Mouse (Mus musculus): Measurements from ENCODE around the gene 5330417C22Rik.

5330417C22Rik gene

GRCm38 (mm10) chr3:108528489-108528888, 7.8 kb downstream of the 5330417C22Rik start:
- DNase-seq, result no peak

GRCm38 (mm10) chr3:108523415-108523814, 12.9 kb downstream of the 5330417C22Rik start:
- DNase-seq, result no peak

- no peak for DNase-seq
Observed at GRCm38 (mm10) chr3:108518276-108518675, 18.1 kb downstream of the 5330417C22Rik start.

- DNase-seq, result no peak
Observed at GRCm38 (mm10) chr3:108513465-108513864, 22.9 kb downstream of the 5330417C22Rik start.

- no peak for DNase-seq
Observed at GRCm38 (mm10) chr3:108510716-108511483, 25.4 kb downstream of the 5330417C22Rik start.

GRCm38 (mm10) chr3:108510156-108510555, 26.2 kb downstream of the 5330417C22Rik start:
- no peak for DNase-seq

DNA sequence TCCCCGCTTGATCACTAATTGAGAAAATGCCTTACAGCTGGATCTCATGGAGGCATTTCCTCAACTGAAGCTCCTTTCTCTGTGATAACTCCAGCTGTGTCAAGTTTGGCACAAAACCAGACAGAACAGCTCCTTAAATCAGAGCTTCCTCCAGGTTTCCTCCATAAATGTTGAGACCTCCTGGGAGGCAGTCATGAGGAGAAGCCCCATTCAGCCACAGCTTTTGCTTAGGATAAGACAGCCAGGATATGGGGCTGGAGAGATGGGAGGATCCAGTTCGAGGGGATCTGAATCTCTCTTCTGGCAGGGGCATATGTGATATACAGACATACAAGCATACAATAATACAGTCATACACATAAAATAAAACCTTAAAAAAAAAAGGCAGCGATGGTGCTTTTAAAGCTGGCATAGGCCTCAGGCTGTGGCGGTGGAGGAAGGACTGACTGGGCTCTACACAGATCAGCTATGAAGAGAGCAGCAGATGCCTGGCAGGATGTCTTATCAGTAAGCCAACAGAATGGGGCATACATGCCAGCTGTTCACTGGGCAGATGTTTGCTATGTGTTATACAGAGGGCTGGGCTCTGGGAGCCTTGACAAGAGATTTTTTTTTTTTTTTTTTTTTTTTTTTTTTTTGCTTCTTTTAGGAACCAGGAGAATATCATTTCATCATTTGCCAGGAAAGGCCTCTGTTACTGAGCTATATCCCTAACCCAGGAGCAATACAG, 27.4 kb downstream of the 5330417C22Rik start:
- DNase-seq, result no peak

- no peak for DNase-seq
Observed at GRCm38 (mm10) chr3:108503908-108504307, 32.4 kb downstream of the 5330417C22Rik start.

- peak; percentile 12 for DNase-seq
Observed at GRCm38 (mm10) chr3:108501411-108501810, 34.9 kb downstream of the 5330417C22Rik start.

DNA sequence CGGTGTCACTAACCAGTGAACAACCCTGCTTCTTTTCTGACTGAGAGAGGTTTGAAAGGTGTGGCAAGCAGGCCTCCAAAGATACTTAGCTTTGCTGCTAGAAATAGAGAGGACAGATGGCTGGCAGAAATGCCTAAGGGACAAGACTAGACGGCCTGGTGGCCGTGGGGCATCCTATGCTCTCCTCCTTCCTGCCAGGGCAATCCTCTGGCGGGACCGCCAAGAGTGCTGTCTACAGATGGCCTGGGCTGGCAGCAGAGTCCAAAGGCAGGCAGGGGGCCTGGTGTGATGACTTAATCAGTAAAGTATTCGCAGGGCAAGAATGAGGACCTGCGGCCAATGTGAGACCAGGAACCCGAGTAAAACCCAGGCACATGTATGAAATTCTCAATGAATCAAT, 36.5 kb downstream of the 5330417C22Rik start:
- peak; percentile 55 for DNase-seq

GRCm38 (mm10) chr3:108497602-108498001, 38.7 kb downstream of the 5330417C22Rik start:
- no peak for DNase-seq

GRCm38 (mm10) chr3:108495486-108495885, 40.9 kb downstream of the 5330417C22Rik start:
- no peak for DNase-seq

DNA sequence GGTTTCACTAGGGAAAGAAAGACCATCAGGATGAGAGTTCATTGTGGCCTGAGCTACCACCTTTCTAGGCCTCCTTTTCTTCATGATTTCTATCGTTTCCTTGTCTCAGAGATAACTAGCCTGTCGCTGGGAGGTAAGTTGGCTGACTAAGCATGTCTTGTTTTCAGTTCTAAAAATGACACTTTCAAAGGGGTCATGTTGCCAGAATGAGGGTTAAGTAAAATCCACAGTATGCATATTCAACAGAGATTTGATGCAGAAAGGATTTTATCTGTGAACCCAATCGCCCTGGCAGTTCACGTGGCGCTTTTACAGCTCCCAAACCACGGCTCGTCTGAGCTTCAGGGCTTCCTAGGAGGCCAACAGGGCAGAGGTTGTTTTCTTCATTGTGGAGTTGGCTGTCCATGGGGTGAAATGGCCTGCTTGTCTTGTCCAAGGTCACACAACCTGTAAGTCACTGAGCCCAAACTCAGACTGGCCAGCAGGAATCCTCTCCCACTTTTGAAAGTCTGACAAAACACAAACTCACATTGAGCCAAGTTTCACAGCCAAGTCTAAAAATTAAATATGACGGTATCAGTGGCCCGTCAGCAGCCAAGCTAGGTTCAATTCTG, 41.4 kb downstream of the 5330417C22Rik start:
- peak; percentile 6 for DNase-seq

- DNase-seq, result no peak
Observed at GRCm38 (mm10) chr3:108489968-108490367, 46.4 kb downstream of the 5330417C22Rik start.

DNA sequence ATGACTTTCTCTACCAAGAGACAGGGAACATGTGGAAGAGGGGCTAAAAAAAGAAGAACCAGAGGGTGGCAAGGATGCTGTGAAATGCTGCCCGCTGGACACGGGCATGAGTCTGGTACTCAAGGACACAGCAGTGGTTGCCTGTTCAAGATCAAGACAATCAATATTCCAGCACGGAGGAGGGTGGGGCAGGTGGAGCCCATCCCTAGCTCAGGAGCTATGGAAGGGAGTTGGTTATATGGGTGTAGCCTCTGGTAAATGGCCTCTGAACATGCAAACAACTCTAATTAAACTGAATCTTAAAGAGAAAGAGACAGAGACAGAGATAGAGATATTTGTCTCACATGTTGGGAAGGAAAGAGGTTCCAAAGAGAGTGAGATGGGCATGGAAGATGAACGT, 51.6 kb downstream of the 5330417C22Rik start:
- DNase-seq, result no peak

DNA sequence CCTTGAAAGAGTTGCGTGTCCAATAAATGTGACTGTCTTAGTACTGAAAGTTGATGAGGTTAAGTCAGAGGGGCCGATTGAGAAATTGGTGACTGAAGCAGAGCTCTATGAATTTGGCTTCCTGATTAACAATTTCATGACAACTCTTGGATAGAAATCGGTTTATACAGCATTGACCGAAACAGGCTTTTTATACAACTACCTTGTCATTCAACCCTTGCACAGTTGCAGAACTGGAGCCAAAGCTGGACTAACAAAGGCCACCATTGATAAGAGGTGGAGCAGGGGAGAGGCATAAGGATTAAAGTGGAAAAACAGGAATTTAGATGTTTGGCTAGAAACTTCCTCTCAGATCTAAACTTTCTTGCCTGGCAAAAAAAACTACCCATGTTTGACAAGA, 57.5 kb downstream of the 5330417C22Rik start:
- no peak for DNase-seq

DNA sequence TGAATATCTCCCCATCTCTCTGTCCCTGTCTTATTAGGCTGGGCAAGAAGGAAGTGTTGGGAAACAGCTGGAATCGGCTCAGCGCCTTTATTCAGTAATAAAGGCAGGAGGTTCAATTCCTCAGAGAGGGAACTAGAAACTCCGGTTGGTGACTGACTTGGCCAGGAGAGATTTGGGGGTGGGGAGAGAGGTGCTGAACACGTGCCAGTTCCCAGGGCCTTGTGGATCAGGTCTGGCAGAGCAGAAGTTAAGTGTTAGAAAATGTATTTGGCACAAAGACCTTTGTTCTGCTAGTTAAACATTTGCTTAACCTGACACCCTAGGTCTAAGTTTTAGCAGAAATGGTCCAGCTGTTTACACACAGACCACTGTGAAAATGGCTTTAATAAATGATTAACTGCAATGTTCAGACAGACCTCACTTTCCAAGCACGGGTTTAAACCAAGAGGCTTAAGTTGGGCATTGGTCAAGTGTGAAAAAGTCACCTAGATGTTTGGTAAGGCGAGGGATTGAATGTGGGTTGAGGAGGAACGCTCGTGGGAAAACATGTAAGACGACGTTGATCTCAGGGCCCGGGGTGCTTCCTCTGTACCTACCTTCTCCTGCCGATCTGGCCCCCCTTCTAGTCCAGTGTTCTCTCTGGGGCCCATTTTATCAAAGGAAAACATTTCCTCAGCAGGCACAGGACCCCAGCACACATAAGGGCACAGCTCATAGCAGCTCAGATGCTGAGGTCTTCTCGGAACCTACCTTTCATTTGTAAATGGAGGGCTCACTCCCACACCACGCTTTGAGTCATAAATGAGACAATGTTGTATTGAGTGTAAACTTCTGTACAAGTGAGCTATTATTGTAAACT, 59.3 kb downstream of the 5330417C22Rik start:
- DNase-seq, result peak; percentile 87

- no peak for DNase-seq
Observed at GRCm38 (mm10) chr3:108475496-108475895, 60.8 kb downstream of the 5330417C22Rik start.

GRCm38 (mm10) chr3:108474969-108475368, 61.4 kb downstream of the 5330417C22Rik start:
- no peak for DNase-seq

DNA sequence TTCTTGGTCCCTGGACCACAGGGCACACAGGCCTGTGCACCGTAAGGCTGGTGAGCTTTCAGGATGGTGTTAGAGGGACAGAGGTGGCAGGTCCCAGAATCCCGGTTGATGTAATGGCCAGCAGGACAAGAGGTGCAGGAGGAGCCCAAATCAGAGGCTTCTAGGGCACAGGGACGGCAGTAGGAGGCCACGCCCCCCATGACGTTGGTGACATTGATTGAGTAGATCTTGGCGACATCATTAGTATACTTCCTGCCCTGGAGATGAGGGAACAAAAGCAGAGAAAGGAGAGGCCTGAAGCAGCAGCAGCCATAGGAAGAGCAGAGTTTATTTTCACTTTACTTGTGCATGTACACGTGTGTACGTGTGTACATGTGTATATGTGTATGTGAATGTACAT, 68.6 kb downstream of the 5330417C22Rik start:
- DNase-seq, result no peak

GRCm38 (mm10) chr3:108466425-108466824, 69.9 kb downstream of the 5330417C22Rik start:
- peak; percentile 63 for DNase-seq

DNA sequence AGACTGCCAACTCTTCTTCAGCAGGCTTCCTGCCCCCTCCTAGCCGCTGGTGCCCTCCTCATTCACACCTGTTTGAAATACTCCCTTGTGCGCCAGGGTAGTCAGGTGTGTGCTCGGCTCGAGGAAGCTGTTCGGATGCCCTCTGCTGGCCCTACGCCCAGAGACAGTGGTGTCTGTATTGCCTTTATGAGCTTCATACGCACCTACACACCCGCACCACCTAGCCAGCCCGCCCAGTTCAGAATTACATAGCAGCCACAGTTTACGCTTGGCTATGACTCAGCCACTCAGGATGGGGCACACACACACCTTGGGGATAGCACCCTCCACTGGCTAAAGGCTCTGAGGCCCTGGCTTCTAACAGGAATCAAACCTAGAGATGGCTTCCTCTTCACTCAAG, 77.5 kb downstream of the 5330417C22Rik start:
- DNase-seq, result peak; percentile 70

DNA sequence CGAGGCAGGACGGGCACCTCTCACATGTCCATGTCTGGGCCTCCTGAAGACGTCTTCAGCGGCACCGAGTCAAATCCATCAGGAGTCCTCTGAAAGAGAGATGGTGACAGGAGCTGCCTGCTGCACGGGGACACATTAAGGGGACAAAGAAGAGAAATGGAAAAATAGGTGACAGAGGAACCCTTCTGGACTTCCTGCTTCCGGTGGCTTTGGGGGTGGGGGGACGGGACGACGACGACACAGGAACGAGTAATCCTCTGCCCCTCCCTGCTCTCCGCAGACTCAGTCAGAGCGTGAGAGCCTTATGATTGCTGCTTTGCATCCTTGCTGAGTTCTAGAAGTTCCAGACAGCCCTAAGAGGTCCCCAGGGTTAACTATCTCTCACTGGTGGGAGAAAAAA, 78.0 kb downstream of the 5330417C22Rik start:
- DNase-seq, result no peak

Data from kidney, postnatal 14 days (tissue).